Mouse (Mus musculus): ENCODE measurements at regions not wholly inside any gene's neighbourhood (a gene's known extent, or its start where the extent isn't known, plus 50 kb on each side); places are given as distances from the start of the nearest gene placed in this dataset.
"Not testable (repeated sequence)": the region's sequence is repeated elsewhere in the genome, so short reads cannot be mapped to it uniquely, and the experiment has no call there.

DNA sequence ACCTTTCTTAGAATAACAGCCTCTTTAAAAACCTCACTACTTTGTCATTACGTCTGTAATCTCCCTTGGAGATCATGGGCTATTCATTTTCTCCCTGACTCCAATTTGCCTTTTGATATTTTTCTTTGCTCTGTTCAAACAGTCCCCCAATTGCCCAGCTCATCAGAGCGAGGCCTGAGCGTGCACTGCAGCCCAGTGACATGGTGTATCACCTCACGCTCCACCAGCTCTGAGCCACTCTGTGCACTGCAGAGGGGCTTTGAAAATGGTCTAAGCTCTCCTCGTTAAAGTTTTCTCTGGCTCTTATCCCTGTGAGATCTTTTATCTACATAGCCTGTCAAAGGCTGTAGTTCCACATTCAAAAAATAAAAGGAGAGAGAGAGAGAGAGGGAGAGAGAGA is 152.1 kb downstream of the Srek1 start:
- no peak for DNase-seq (ENCODE audit: extremely low spot score)

GRCm38 (mm10) chr13:103620958-103621357 is 153.4 kb downstream of the Srek1 start:
- not testable (repeated sequence) for DNase-seq (ENCODE audit: extremely low spot score)

GRCm38 (mm10) chr13:103613333-103613725 is 161.1 kb downstream of the Srek1 start:
- DNase-seq (ENCODE audit: extremely low spot score), result no peak

DNA sequence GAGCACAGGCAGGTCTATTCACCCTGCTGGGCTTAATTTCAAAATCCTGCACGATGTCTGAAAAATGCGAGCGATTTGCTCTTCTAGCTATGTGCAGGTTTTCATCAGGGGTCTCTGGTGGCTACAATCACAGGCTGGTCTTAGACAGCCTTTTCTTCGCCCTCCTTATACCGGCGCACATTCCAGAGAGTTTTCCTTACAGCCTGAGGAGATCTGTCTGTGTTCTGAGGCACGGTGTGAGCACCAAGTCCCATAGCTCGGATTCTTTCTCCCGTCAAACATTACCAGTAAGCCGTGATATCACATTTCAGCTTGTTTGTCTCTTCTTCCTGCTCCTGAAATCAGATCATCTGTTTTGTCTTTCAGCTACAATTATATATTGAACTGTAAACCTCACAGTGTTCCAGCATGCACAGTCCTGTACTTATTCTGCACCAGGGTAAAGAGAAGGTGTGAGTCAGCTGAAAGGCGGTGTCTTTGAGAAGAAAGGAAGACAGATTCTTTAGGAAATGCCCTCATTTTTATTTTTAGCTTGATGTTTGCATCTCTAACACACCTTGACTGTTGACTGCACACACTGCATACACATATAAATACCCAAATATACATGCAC is 161.6 kb downstream of the Srek1 start:
- DNase-seq (ENCODE audit: extremely low spot score), result peak; percentile 11

DNA sequence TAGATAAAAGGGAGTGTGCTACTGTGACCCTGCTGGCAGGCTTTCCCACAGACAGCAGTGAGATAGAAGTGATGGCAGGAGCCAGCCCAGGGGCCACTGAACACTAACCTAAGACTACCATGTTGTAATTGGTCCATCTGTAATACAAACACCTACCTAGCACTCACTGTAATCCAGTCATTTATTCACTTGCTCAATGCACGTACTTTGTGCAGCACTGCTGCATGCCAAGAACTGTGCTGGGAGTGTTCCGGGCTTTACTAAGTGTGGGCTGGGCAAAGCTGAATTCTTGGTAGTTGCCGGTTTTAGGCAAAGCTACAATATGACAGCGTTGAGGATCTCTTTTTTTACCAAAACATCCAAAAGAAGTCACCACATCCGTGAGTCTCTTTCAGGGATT is 172.1 kb downstream of the Srek1 start:
- no peak for DNase-seq (ENCODE audit: extremely low spot score)

DNA sequence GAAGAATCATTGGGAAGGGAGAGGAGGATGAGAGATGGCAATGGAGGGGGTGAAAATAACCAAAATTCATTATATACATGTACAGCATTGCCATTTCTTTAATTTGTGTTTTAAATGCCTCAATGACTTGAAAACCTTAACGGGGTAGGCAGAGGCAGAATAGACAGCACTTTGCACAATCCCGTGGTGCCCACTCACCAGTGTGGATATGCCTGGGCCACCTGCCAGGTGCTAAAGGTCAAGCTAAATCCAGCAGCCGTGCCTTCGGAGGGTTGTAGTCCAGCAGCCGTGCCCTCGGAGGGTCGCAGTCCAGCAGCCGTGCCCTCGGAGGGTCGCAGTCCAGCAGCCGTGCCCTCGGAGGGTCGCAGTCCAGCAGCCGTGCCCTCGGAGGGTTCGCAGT is 182.0 kb downstream of the Srek1 start:
- DNase-seq (ENCODE audit: extremely low spot score), result no peak

DNA sequence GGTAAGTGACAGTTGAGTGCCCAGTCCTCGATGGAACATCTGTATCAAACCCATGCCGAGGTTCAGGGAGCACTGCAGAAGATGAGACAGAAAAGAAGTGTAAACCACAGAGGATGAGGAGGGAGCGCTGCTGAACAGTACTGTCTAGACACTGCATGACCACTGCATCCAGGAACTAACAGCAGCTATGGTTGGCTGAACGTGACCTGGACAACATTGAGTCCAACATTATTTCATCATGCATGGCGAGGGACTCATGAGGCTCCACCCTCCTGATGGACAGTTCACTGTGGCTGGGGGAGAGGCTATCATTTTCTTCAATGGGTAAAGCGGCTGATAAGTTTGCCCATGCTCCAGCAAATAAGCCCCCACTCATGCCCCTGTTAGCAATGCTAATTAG is 182.5 kb downstream of the Srek1 start:
- DNase-seq (ENCODE audit: extremely low spot score), result no peak

GRCm38 (mm10) chr13:103591381-103591780 is 183.0 kb downstream of the Srek1 start:
- DNase-seq (ENCODE audit: extremely low spot score), result not testable (repeated sequence)

DNA sequence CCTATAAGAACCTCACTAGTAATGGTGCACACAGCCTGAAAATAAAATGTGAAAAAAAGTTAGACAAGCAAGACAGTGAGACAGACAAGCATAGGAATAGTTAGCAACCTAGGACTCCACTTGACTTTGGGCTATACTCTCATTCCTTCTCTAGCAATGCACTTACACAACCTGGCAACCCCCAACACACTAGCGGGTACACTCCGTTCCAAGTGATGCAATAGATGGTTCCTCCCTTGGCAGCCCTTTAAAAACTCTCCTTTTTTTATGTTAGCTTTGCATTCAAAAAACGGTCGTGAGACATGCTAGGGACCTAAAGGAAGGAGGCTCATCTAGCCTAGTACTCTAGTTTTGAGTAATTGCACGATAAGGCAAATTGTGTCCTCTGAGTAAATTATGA is 184.8 kb downstream of the Srek1 start:
- no peak for DNase-seq (ENCODE audit: extremely low spot score)

GRCm38 (mm10) chr13:103576856-103577255 is 197.6 kb downstream of the Srek1 start:
- no peak for DNase-seq (ENCODE audit: extremely low spot score)

GRCm38 (mm10) chr13:103564715-103565114 is 209.7 kb downstream of the Srek1 start:
- no peak for DNase-seq (ENCODE audit: extremely low spot score)

DNA sequence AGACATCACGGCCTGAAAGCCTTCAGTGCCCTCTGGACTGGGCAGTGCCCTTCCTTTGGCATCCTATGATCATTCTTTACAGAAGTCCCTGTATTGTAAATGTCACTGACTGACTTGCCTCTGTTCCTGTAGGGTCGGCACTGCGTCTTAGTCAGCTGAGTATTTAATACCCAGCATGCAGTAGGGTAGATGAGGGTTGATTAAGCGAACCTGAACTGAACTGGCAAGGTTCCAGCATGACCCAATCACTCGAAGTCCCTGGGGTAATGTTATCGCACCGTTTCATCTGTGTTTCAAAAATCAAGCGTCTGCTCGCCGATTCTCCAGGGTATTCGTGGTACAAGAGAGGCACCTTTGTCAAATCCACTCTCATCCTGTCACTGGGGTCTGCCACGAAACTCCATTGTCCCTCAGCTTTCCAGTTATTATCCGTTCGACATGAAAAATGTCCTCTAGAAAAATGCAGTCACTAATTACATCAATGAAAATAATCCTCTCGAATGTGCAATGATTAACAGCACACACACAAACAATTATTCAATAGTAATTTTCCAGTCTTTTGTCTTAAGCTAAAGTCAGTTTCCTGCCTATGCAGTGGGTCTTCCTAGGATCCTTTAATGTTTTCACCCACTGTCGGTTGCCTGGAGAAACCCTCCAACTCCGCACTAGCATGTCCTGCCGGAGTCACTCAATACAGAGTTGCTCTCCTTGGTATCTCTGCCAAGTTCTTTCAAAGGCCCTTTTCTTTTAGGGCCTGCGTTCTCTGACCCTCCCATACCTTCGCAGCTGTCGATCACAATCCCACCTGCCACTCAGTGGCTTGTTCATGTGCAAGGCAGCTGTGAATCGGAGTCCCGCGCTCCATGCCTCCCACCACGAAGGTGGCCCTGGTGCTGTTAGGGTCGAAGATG is 212.4 kb downstream of the Srek1 start:
- DNase-seq (ENCODE audit: extremely low spot score), result no peak

- no peak for DNase-seq (ENCODE audit: extremely low spot score)
These were observed 215.5 kb downstream of the Srek1 start for GRCm38 (mm10) chr13:103558915-103559314.

DNA sequence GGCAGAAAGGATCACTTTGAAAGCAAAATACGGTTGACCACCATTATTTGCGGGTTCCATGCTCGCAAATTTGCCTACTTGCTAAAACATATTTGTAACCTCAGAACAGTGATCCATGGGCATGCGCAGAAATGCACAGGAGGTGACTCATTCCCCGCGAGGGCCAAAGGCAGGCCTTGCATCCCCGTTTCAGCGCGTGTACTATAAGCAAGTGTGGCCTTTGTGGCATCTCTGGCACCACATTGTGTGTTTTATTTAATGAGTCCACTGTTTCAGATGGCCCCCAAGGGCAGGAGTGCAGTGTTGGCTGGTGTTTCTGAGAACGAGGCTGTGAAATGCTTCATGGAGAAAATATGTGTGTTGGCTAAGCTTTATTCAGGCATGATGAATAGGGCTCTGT is 205.3 kb upstream of the Mast4 start:
- no peak for DNase-seq (ENCODE audit: extremely low spot score)

- no peak for DNase-seq (ENCODE audit: extremely low spot score)
These were observed 179.5 kb upstream of the Mast4 start for GRCm38 (mm10) chr13:103513825-103514224.

DNA sequence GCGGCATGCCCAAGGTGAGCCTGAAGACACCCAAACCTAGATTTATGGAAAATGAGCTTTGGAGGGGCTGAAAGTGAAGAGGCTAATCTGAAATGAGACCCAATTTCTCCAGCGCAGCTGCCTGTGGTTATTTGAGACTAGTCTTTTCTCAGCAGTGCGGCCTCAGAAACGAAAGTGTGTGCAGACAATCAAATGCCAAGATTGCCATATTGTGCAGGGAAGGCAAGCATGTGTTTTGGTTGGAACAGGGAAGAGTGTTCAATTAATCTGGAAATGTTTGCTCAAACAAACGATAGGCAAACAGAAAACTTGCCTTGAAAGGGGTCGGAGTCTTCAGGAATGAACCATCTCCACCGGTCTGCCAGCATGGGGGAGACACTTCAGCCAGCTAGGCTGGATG is 178.2 kb upstream of the Mast4 start:
- no peak for DNase-seq (ENCODE audit: extremely low spot score)

- no peak for DNase-seq (ENCODE audit: extremely low spot score)
These were observed 170.7 kb upstream of the Mast4 start for GRCm38 (mm10) chr13:103504987-103505386.

GRCm38 (mm10) chr13:103499376-103499775 is 165.1 kb upstream of the Mast4 start:
- no peak for DNase-seq (ENCODE audit: extremely low spot score)

DNA sequence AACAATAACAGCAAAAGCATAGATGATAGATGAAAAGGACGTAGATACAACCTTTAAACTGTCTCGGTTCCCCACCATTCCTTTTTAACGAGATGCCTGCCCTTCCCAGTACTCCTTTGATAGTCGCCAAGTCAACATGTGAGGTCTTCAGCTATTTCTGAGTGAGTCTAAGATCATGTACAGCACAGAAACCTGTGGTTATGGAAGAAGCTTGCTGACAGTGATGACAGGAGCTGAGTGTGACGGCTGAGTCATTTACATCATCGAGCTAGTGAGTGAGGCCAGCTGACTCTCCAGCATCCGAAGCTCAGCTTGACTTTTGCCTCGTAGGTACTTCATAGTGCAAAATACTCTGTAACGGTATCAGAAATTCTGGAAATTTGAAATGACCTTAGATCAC is 160.1 kb upstream of the Mast4 start:
- DNase-seq (ENCODE audit: extremely low spot score), result no peak

DNA sequence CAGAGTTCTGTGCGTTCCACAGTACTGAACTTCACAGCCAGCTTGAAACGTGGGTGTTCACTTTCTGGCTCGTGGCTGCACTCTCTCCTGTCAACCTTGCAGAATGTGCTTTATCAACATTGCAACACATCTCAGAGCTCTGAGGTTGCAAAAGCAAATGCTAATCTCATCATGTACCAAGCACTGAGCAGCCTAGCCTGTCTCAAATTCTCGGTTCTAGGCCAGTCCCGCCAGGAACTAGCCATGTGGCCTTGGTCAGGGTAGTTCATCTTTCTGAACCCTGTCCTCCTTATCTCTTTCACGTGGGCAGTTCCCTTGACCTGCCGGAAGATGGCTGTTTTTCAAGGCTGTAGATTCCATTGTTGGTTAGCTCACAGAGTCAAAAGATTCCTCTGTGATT is 159.3 kb upstream of the Mast4 start:
- no peak for DNase-seq (ENCODE audit: extremely low spot score)

DNA sequence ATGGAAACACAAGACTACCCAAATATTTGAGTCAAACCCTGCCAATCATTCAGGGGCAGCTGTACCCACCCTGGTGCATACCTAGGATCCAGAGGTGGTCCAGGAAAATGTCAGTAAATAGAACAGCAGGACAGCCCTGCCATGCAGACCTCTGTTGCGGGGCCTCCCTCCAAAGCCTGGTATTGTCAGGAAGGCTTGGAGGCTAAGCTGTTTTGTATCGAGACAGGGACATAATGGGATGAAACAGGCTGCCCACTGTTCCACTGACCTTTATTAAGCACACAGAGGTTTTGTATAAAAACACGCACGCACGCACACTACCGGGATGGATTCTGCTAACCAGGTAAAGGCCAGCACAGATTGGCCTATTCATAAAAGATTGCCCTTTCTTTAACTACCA is 155.8 kb upstream of the Mast4 start:
- DNase-seq (ENCODE audit: extremely low spot score), result no peak

GRCm38 (mm10) chr13:103484092-103484491 is 149.8 kb upstream of the Mast4 start:
- DNase-seq (ENCODE audit: extremely low spot score), result no peak

GRCm38 (mm10) chr13:103483392-103483791 is 149.1 kb upstream of the Mast4 start:
- no peak for DNase-seq (ENCODE audit: extremely low spot score)
